Mouse (Mus musculus) frontal cortex, postnatal 25 days (tissue): ENCODE data around the gene Pnmal2.
A peak's percentile ranks its signal among the peaks of the same experiment; 100 is the strongest.

ENCODE experiments used
- DNase-seq, 2 experiments: peaks; one replicate each; pipeline ENCODE4 v3.0.0; 2022; ENCODE audit warnings: low spot score in 2 of 2

Pnmal2 gene

GRCm38 (mm10) chr7:16944061-16944807, at the start of gene Pnmal2:
TSS of gene Pnmal2 (plus strand) at chr7:16944682.
- DNase-seq: peak; percentile 68 to 78

GRCm38 (mm10) chr7:16895000-16895399, 49.5 kb upstream of the Pnmal2 start:
- DNase-seq: peak in 1 of 2 experiments; percentile 66

- DNase-seq: no peak
Observed at GRCm38 (mm10) chr7:16895511-16895910, 49.0 kb upstream of the Pnmal2 start.

GRCm38 (mm10) chr7:16900526-16900925, 44.0 kb upstream of the Pnmal2 start:
- DNase-seq: no peak

- DNase-seq: no peak
Observed at GRCm38 (mm10) chr7:16903439-16903955, 41.0 kb upstream of the Pnmal2 start.

GRCm38 (mm10) chr7:16904120-16904675, 40.3 kb upstream of the Pnmal2 start:
- DNase-seq: no peak

GRCm38 (mm10) chr7:16905491-16906021, 38.9 kb upstream of the Pnmal2 start:
- DNase-seq: no peak

GRCm38 (mm10) chr7:16906281-16906680, 38.2 kb upstream of the Pnmal2 start, which contains the start of gene Ptgir:
TSS of gene Ptgir (plus strand) at chr7:16906490.
- DNase-seq: no peak

- no peak for DNase-seq
Observed at GRCm38 (mm10) chr7:16906889-16907559, 37.5 kb upstream of the Pnmal2 start.

GRCm38 (mm10) chr7:16907842-16908241, 36.6 kb upstream of the Pnmal2 start:
- DNase-seq: no peak

GRCm38 (mm10) chr7:16908367-16908766, 36.1 kb upstream of the Pnmal2 start:
- no peak for DNase-seq

- no peak for DNase-seq
Observed at GRCm38 (mm10) chr7:16908859-16909258, 35.6 kb upstream of the Pnmal2 start.

- no peak for DNase-seq
Observed at GRCm38 (mm10) chr7:16909909-16910308, 34.6 kb upstream of the Pnmal2 start.

GRCm38 (mm10) chr7:16911904-16912303, 32.6 kb upstream of the Pnmal2 start:
- no peak for DNase-seq

GRCm38 (mm10) chr7:16912360-16912759, 32.1 kb upstream of the Pnmal2 start:
- DNase-seq: no peak

GRCm38 (mm10) chr7:16913806-16914452, 30.6 kb upstream of the Pnmal2 start:
- DNase-seq: peak in 1 of 2 experiments; percentile 56

- no peak for DNase-seq
Observed at GRCm38 (mm10) chr7:16914453-16915343, 29.8 kb upstream of the Pnmal2 start.

- DNase-seq: no peak
Observed at GRCm38 (mm10) chr7:16915461-16916340, 28.8 kb upstream of the Pnmal2 start.

- no peak for DNase-seq
Observed at GRCm38 (mm10) chr7:16916342-16917265, 27.9 kb upstream of the Pnmal2 start.
